Mouse (Mus musculus) heart, postnatal 36 days (tissue): ENCODE measurements around the gene Pla2g10. TPM values are rescaled to one million over a fixed set of nuclear protein-coding genes. Genes with fewer than 3 reads are reported as not detected.
"Not testable (repeated sequence)": the region's sequence is repeated elsewhere in the genome, so short reads cannot be mapped to it uniquely, and the experiment has no call there.

Experiments
- DNase-seq, 2 experiments: peaks; one replicate each; pipeline ENCODE4 v3.0.0; 2021 to 2022
- intact Hi-C: fragments of 180-260 bp; cut with DNase I; formaldehyde crosslinking; loops from one replicate; pipeline ENCODE4 v1.15.1; 2025
- total RNA-seq, 2 experiments: library from RNA; stranded (reverse); gene quantifications; 2 replicates each; pipeline ENCODE4 v1.2.3; 2021

The Pla2g10 gene
- total RNA-seq, 2 experiments from 2014 or later = not detected

- intact Hi-C loops = loop anchor here (2.0 to 10.0 kb wide), 3 partner anchors 201 to 619 kb away; no protein-coding TSS in a partner anchor
- peak; percentile 73 to 82 for DNase-seq
Measured at GRCm38 (mm10) chr16:13733518-13734137, 2.8 kb upstream of the Pla2g10 start.

- DNase-seq = no peak
- intact Hi-C loops = loop anchor here (2.0 to 10.0 kb wide), 3 partner anchors 200 to 618 kb away; no protein-coding TSS in a partner anchor
Measured at GRCm38 (mm10) chr16:13732786-13733185, 2.0 kb upstream of the Pla2g10 start.

- no peak for DNase-seq
- intact Hi-C loops = no loop called here
Measured at GRCm38 (mm10) chr16:13729428-13729827, 1.4 kb downstream of the Pla2g10 start.

- intact Hi-C loops = no loop called here
- DNase-seq = no peak
Measured at GRCm38 (mm10) chr16:13727811-13728335, 2.9 kb downstream of the Pla2g10 start.

GRCm38 (mm10) chr16:13722937-13723336 is 7.8 kb downstream of the Pla2g10 start:
- DNase-seq = no peak
- intact Hi-C loops = no loop called here

GRCm38 (mm10) chr16:13716821-13717553 is 13.8 kb downstream of the Pla2g10 start:
- intact Hi-C loops = no loop called here
- no peak for DNase-seq

- intact Hi-C loops = no loop called here
- DNase-seq = no peak
Measured at GRCm38 (mm10) chr16:13714910-13715309, 15.9 kb downstream of the Pla2g10 start.

GRCm38 (mm10) chr16:13704676-13705075 is 26.1 kb downstream of the Pla2g10 start:
- intact Hi-C loops = no loop called here
- DNase-seq = no peak

GRCm38 (mm10) chr16:13702184-13702583 is 28.6 kb downstream of the Pla2g10 start:
- no peak for DNase-seq
- intact Hi-C loops = no loop called here

- no peak for DNase-seq
- intact Hi-C loops = no loop called here
Measured at GRCm38 (mm10) chr16:13698998-13699397, 31.8 kb downstream of the Pla2g10 start.

- DNase-seq = no peak
- intact Hi-C loops = no loop called here
Measured at GRCm38 (mm10) chr16:13678601-13679319, 52.0 kb downstream of the Pla2g10 start.

- intact Hi-C loops = loop anchor here (5.0 kb wide), 2 partner anchors 143 to 227 kb away; partner anchors contain the start of gene Ntan1
- no peak for DNase-seq
Measured at GRCm38 (mm10) chr16:13674511-13674910, 56.3 kb downstream of the Pla2g10 start.

GRCm38 (mm10) chr16:13673114-13673513 is 57.7 kb downstream of the Pla2g10 start:
- intact Hi-C loops = loop anchor here (5.0 kb wide), 2 partner anchors 144 to 226 kb away; partner anchors contain the start of gene Ntan1
- DNase-seq = no peak

GRCm38 (mm10) chr16:13672386-13672898 is 58.3 kb downstream of the Pla2g10 start:
- peak; percentile 55 to 64 for DNase-seq
- intact Hi-C loops = loop anchor here (5.0 kb wide), 2 partner anchors 145 to 225 kb away; partner anchors contain the start of gene Ntan1

- intact Hi-C loops = loop anchor here (5.0 kb wide), 2 partner anchors 145 to 225 kb away; partner anchors contain the start of gene Ntan1
- DNase-seq = peak; percentile 88 to 89
Measured at GRCm38 (mm10) chr16:13671685-13672385, 58.9 kb downstream of the Pla2g10 start, which contains the start of the genes Bfar and 3110001I22Rik. Gene Bfar, plus strand, starts transcription at chr16:13671858. Gene 3110001I22Rik, plus strand, starts transcription at chr16:13671929.

GRCm38 (mm10) chr16:13670896-13671295 is 59.9 kb downstream of the Pla2g10 start:
- intact Hi-C loops = loop anchor here (5.0 kb wide), 2 partner anchors 146 to 224 kb away; partner anchors contain the start of gene Ntan1

GRCm38 (mm10) chr16:13669282-13669681 is 61.5 kb downstream of the Pla2g10 start:
- DNase-seq = no peak
- intact Hi-C loops = loop anchor here (5.0 to 10.0 kb wide), 2 partner anchors 83 to 486 kb away; no protein-coding TSS in a partner anchor

More at GRCm38 (mm10) chr16:13670896-13671295, 59.9 kb downstream of the Pla2g10 start:
- DNase-seq = not testable (repeated sequence)

GRCm38 (mm10) chr16:13668402-13669108 is 62.2 kb downstream of the Pla2g10 start:
- intact Hi-C loops = loop anchor here (5.0 to 10.0 kb wide), 2 partner anchors 84 to 486 kb away; no protein-coding TSS in a partner anchor
- DNase-seq = no peak
